Mouse (Mus musculus) cerebellum, adult 9-11 months (tissue): ENCODE measurements around the gene Gm20878.
"Not testable (repeated sequence)": the region's sequence is repeated elsewhere in the genome, so short reads cannot be mapped to it uniquely, and the experiment has no call there.

ENCODE experiments used
- DNase-seq: peaks from one replicate; pipeline ENCODE4 v3.0.0; 2022

Gm20878 gene

GRCm38 (mm10) chr4:41941272-41941671 lies at the start of gene Gm20878:
TSS of gene Gm20878 (plus strand) at chr4:41941572.
- not testable (repeated sequence) for DNase-seq

GRCm38 (mm10) chr4:41903310-41903709 lies 38.1 kb upstream of the Gm20878 start, which contains the start of gene Gm21541:
TSS of gene Gm21541 (plus strand) at chr4:41903610.
- DNase-seq, result not testable (repeated sequence)

GRCm38 (mm10) chr4:41965758-41966157 lies 24.4 kb downstream of the Gm20878 start, which contains the start of gene Fam205a4:
TSS of gene Fam205a4 (plus strand) at chr4:41966058.
- DNase-seq, result not testable (repeated sequence)
